Mouse (Mus musculus) MEL (cell line): Measurements from ENCODE around the gene Tnni1. TPM values are rescaled to one million over a fixed set of nuclear protein-coding genes. Genes with fewer than 3 reads are reported as not detected.

Experiments
- DNase-seq: peaks from one replicate; pipeline ENCODE4 v3.0.0; 2011; ENCODE audit warnings: low read depth, low spot score
- H3K27ac ChIP-seq: 2 replicates; pipeline ENCODE4 v1.5.1; 2012; ENCODE audit warnings: low read depth, mild to moderate bottlenecking, control low read depth, low read length, moderate library complexity; ENCODE audit not compliant: control insufficient read depth
- H3K27me3 ChIP-seq, 2 experiments: fragments of 150-350 bp in 1 of 2; sonication (generic) in 1 of 2; 2 replicates each; pipeline ENCODE4 v1.6.1; 2012; ENCODE audit warnings: low read length in 2 of 2, mild to moderate bottlenecking in 2 of 2, improper control_type of control experiment in 1 of 2, moderate library complexity in 1 of 2; ENCODE audit not compliant: insufficient read depth in 2 of 2, control insufficient read depth in 1 of 2
- H3K36me3 ChIP-seq, 2 experiments: 2 replicates each; pipeline ENCODE4 v1.6.1; 2012 to 2014; ENCODE audit warnings: low read length in 2 of 2, improper control_type of control experiment in 1 of 2, inconsistent platforms in 1 of 2, mild to moderate bottlenecking in 1 of 2; ENCODE audit not compliant: insufficient read depth in 2 of 2, control insufficient read depth in 1 of 2
- H3K4me1 ChIP-seq, 2 experiments: fragments of 150-350 bp in 1 of 2; sonication (generic) in 1 of 2; 2 replicates each; pipeline ENCODE4 v1.6.1; 2012; ENCODE audit warnings: low read length in 2 of 2, improper control_type of control experiment in 1 of 2, mild to moderate bottlenecking in 1 of 2; ENCODE audit not compliant: insufficient read depth in 2 of 2, control insufficient read depth in 1 of 2
- H3K4me3 ChIP-seq, 2 experiments: fragments of 150-350 bp in 1 of 2; sonication (generic) in 1 of 2; 2 replicates each; pipeline ENCODE4 v1.5.1; 2012; ENCODE audit warnings: low read depth in 2 of 2, low read length in 2 of 2, mild to moderate bottlenecking in 2 of 2, moderate library complexity in 2 of 2, control low read depth in 1 of 2, improper control_type of control experiment in 1 of 2; ENCODE audit not compliant: control insufficient read depth in 1 of 2, insufficient read depth in 1 of 2
- H3K79me2 ChIP-seq: 2 replicates; pipeline ENCODE4 v1.6.1; 2012; ENCODE audit warnings: mild to moderate bottlenecking, low read length, moderate library complexity; ENCODE audit not compliant: control insufficient read depth, poor library complexity, insufficient read depth
- H3K9ac ChIP-seq: 2 replicates; pipeline ENCODE4 v1.6.1; 2012; ENCODE audit warnings: low read depth, mild to moderate bottlenecking, control low read depth, low read length, moderate library complexity; ENCODE audit not compliant: control insufficient read depth, poor library complexity, severe bottlenecking
- H3K9me3 ChIP-seq: fragments of 150-350 bp; sonication (generic); replicated peaks from 2 replicates; pipeline ENCODE4 v1.6.1; 2012; ENCODE audit warnings: mild to moderate bottlenecking, low read length, improper control_type of control experiment, moderate library complexity; ENCODE audit not compliant: insufficient read depth
- BHLHE40 ChIP-seq: IDR thresholded peaks from 2 replicates; pipeline ENCODE4 v1.6.1; 2012; ENCODE audit warnings: low read depth, mild to moderate bottlenecking, inconsistent platforms, low read length, improper control_type of control experiment, borderline replicate concordance
- CHD1 ChIP-seq: IDR thresholded peaks from 2 replicates; pipeline ENCODE4 v1.6.1; 2012; ENCODE audit warnings: low read depth, mild to moderate bottlenecking, inconsistent platforms, low read length, improper control_type of control experiment
- CHD2 ChIP-seq: IDR thresholded peaks from 2 replicates; pipeline ENCODE4 v1.6.1; 2011; ENCODE audit warnings: low read length, improper control_type of control experiment
- GABPA ChIP-seq: IDR thresholded peaks from 2 replicates; pipeline ENCODE4 v1.6.1; 2012; ENCODE audit warnings: low read depth, mild to moderate bottlenecking, inconsistent platforms, low read length, improper control_type of control experiment, moderate library complexity
- MAFK ChIP-seq: IDR thresholded peaks from 2 replicates; pipeline ENCODE4 v1.6.1; 2011; ENCODE audit warnings: low read depth, mild to moderate bottlenecking, low read length, improper control_type of control experiment, borderline replicate concordance
- MAX ChIP-seq: IDR thresholded peaks from 2 replicates; pipeline ENCODE4 v1.6.1; 2011; ENCODE audit warnings: low read length, improper control_type of control experiment
- MEF2A ChIP-seq: IDR thresholded peaks from 2 replicates; pipeline ENCODE4 v1.6.1; 2014; ENCODE audit warnings: low read depth, mild to moderate bottlenecking, inconsistent platforms, low read length, improper control_type of control experiment; ENCODE audit not compliant: poor library complexity, insufficient replicate concordance, severe bottlenecking; ENCODE audit errors: extremely low read depth
- MYB ChIP-seq: IDR thresholded peaks from 2 replicates; pipeline ENCODE4 v1.6.1; 2011; ENCODE audit warnings: mild to moderate bottlenecking, low read depth, low read length, improper control_type of control experiment
- NELFE ChIP-seq: IDR thresholded peaks from 2 replicates; pipeline ENCODE4 v1.6.1; 2011; ENCODE audit warnings: low read depth, low read length, improper control_type of control experiment
- POLR2A ChIP-seq, 2 experiments: IDR thresholded peaks; 2 replicates each; pipeline ENCODE4 v1.6.1; 2011 to 2012; ENCODE audit warnings: low read length in 2 of 2, mild to moderate bottlenecking in 2 of 2, control low read depth in 1 of 2, improper control_type of control experiment in 1 of 2, low read depth in 1 of 2, moderate library complexity in 1 of 2; ENCODE audit not compliant: control insufficient read depth in 1 of 2, insufficient read depth in 1 of 2, poor library complexity in 1 of 2
- POLR2AphosphoS2 ChIP-seq: IDR thresholded peaks from 2 replicates; pipeline ENCODE4 v1.6.1; 2011; ENCODE audit warnings: low read length, improper control_type of control experiment
- RAD21 ChIP-seq: IDR thresholded peaks from 2 replicates; pipeline ENCODE4 v1.6.1; 2011; ENCODE audit warnings: mild to moderate bottlenecking, low read depth, low read length, improper control_type of control experiment
- RCOR1 ChIP-seq: IDR thresholded peaks from 2 replicates; pipeline ENCODE4 v1.6.1; 2012; ENCODE audit warnings: low read depth, mild to moderate bottlenecking, inconsistent platforms, low read length, improper control_type of control experiment
- SIN3A ChIP-seq: IDR thresholded peaks from 2 replicates; pipeline ENCODE4 v1.6.1; 2012; ENCODE audit warnings: low read length, improper control_type of control experiment, inconsistent platforms
- SMC3 ChIP-seq: IDR thresholded peaks from 2 replicates; pipeline ENCODE4 v1.6.1; 2011; ENCODE audit warnings: low read depth, low read length, improper control_type of control experiment
- UBTF ChIP-seq: IDR thresholded peaks from 2 replicates; pipeline ENCODE4 v1.6.1; 2012; ENCODE audit warnings: low read depth, mild to moderate bottlenecking, inconsistent platforms, low read length, improper control_type of control experiment, moderate library complexity, borderline replicate concordance; ENCODE audit not compliant: insufficient read depth
- USF2 ChIP-seq, 2 experiments: IDR thresholded peaks; 2 replicates each; pipeline ENCODE4 v1.6.1; 2011 to 2012; ENCODE audit warnings: improper control_type of control experiment in 2 of 2, low read length in 2 of 2, borderline replicate concordance in 1 of 2, inconsistent platforms in 1 of 2, low read depth in 1 of 2, mild to moderate bottlenecking in 1 of 2; ENCODE audit not compliant: insufficient read depth in 1 of 2
- ZC3H11A ChIP-seq: IDR thresholded peaks from 2 replicates; pipeline ENCODE4 v1.6.1; 2012; ENCODE audit warnings: low read depth, mild to moderate bottlenecking, inconsistent platforms, low read length, improper control_type of control experiment
- ZKSCAN1 ChIP-seq: IDR thresholded peaks from 2 replicates; pipeline ENCODE4 v1.6.1; 2012; ENCODE audit warnings: low read depth, mild to moderate bottlenecking, inconsistent platforms, low read length, improper control_type of control experiment, moderate library complexity
- ZNF384 ChIP-seq: IDR thresholded peaks from 2 replicates; pipeline ENCODE4 v1.6.1; 2012; ENCODE audit warnings: low read depth, mild to moderate bottlenecking, inconsistent platforms, low read length, improper control_type of control experiment
- polyA plus RNA-seq, 2 experiments: library from polyadenylated mRNA; stranded (reverse) in 1 of 2; unstranded in 1 of 2; fragments of >175 nt in 1 of 2; fragments of >200 nt in 1 of 2; gene quantifications; 2 replicates each; pipeline versions ENCODE4 v1.2.1 to v1.2.4; 2012; ENCODE audit warnings: low replicate concordance in 2 of 2, low read depth in 1 of 2; ENCODE audit not compliant: insufficient read length in 2 of 2, insufficient read depth in 1 of 2, missing spikeins in 1 of 2
- total RNA-seq: library from RNA; depleted of rRNA; stranded (reverse); fragments of 300-350 nt; gene quantifications from 2 replicates; pipeline ENCODE4 v1.2.3, GENCODE M21; 2012

Gene Tnni1
- total and polyA plus RNA-seq, 3 experiments: 0.15 TPM; not detected in 2

GRCm38 (mm10) chr1:135813071-135813470, 33.8 kb downstream of the Tnni1 start:
- Histone ChIP-seq H3K27me3 (peaks cover 7 to 24% of the 10 kb centered on the region in 2 experiments), H3K4me3 (no peak overlapping the region), H3K9me3 (no peaks in the 10 kb centered on the region), H3K36me3 (no peaks in the 10 kb centered on the region), H3K79me2 (no peaks in the 10 kb centered on the region), H3K27ac (no peak overlapping the region), H3K9ac (no peak overlapping the region), H3K4me1 (no peaks in the 10 kb centered on the region; a peak in 1 of 4 replicates)
- TF ChIP-seq POLR2A (IDR thresholded peaks at IDR 0.05; ENCODE audit: control insufficient read depth in 1 of 2, insufficient read depth in 1 of 2, low read depth in 1 of 2, low read length in 2 of 2, poor library complexity in 1 of 2) (no peak), UBTF (no peak), ZC3H11A (no peak), GABPA (no peak), USF2 (IDR thresholded peaks at IDR 0.05; ENCODE audit: borderline replicate concordance in 1 of 2, insufficient read depth in 1 of 2, low read depth in 1 of 2, low read length in 2 of 2) (no peak), CHD1 (no peak), BHLHE40 (no peak), CHD2 (no peak), SIN3A (no peak), ZKSCAN1 (no peak)
- DNase-seq: no peak

GRCm38 (mm10) chr1:135813687-135814395, 34.6 kb downstream of the Tnni1 start:
- H3K9me3 ChIP-seq: no peaks in the 10 kb centered on the region
- H3K27me3 ChIP-seq: peaks cover 7 to 24% of the 10 kb centered on the region in 2 experiments
- H3K9ac ChIP-seq: no peak overlapping the region
- TF ChIP-seq SMC3: no peak
- no peak for TF ChIP-seq ZC3H11A
- no peak for TF ChIP-seq MYB
- TF ChIP-seq NELFE: no peak
- no peak for TF ChIP-seq BHLHE40
- TF ChIP-seq GABPA: no peak
- no peak for TF ChIP-seq MEF2A
- TF ChIP-seq MAFK: no peak
- TF ChIP-seq UBTF: no peak
- no peak for TF ChIP-seq MAX
- TF ChIP-seq RAD21: no peak
- TF ChIP-seq RCOR1: no peak
- TF ChIP-seq ZNF384: no peak
- no peak for TF ChIP-seq CHD1
- TF ChIP-seq POLR2AphosphoS2: no peak
- TF ChIP-seq, all 39 proteins: peak for 0
- H3K79me2 ChIP-seq: no peaks in the 10 kb centered on the region
- no peak for DNase-seq
- H3K36me3 ChIP-seq: no peaks in the 10 kb centered on the region
- no peak overlapping the region for H3K27ac ChIP-seq
- no peak overlapping the region for H3K4me3 ChIP-seq
- no peaks in the 10 kb centered on the region; a peak in 1 of 4 replicates for H3K4me1 ChIP-seq
